Mouse (Mus musculus) megakaryocyte, adult 5-6 weeks (primary cell): ENCODE results near the gene B3gnt3. TPM values are rescaled to one million over a fixed set of nuclear protein-coding genes. Genes with fewer than 3 reads are reported as not detected.
"Not testable (repeated sequence)": the region's sequence is repeated elsewhere in the genome, so short reads cannot be mapped to it uniquely, and the experiment has no call there.

Source experiments
- ATAC-seq: 2 replicates; pipeline ENCODE4 v1.8.0; 2016; ENCODE audit warnings: mild to moderate bottlenecking, inconsistent platforms; ENCODE audit not compliant: poor library complexity, severe bottlenecking
- total RNA-seq, 2 experiments: library from RNA; stranded (forward) in 1 of 2; stranded (reverse) in 1 of 2; fragments of 153-499, 151-499 nt in 1 of 2; fragments of 221-1000, 200-1000 nt in 1 of 2; gene quantifications; 2 replicates each; pipeline versions ENCODE4 v1.2.3 to v1.2.4; 2015 to 2017

Gene B3gnt3
- total RNA-seq, 2 experiments from 2014 or later = 0.18 to 0.89 TPM

DNA sequence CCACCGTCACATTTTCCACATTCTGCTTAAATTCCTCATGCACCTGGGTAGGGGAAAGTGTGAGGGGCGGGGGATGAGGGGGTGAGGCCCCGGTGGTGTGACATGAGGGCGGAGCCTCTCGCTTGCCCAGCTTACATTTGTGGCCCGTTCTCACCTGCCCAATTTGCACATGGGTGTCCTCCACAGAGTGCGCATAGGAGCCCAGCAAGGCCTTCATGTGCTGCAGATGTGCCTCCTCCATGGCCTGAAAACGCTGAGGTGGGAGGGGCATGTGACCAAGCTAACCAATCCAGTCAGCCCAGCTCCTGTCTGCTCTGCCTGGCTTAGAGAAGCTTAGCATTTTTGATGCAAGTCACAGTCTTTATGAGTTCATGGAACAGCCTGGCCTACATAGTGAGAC is 13.9 kb upstream of the B3gnt3 start:
- ATAC-seq = no peak

DNA sequence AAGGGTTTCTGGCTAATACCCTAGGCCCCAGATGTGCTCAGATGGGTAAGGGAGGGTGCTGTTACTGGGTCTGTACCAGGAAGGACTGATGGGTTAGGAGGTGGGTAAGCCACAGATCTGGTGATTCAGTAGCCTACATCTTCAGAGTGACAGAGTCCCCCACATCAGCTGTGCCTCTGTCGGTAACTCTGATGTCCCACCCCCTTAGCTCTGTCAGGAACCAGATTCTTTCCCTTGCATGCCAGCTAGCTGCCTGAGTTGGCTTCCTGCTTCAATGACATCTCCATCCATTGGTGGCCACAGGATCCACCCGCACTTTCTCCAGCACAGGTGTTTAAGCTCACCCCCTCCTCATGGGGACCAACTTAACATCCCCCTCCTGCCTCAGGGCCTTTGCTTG is 10.0 kb upstream of the B3gnt3 start:
- ATAC-seq = no peak

DNA sequence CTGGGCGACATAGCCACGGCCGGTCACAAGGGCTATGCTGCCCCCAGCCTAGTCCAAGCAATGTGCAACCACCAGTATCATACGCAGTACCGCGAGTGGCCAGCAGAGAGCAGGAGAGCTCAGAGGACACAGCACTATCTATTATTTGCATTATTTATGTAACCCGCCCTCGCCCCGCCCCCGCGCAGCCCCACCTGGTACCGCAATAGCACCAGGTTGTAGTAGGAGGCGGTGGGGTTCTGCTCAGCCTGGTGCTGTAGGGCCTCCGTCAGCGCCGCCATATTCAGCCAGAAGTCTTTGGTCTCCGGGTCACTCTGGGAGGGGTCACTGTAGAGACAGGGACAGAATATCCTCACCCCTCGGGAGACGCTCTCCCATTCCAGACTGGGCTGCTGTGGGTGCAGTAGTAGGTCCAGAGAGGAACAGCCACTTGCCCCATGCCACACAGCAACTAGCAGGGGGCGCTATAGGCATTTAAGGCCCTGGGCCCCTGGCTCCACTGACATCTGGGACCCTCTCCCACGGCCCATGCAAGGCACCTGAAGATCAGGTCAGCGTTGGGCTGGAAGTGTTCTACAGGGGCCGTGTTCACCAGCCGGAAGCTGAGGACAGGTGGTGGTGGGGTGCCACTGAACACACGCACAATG is 8.3 kb upstream of the B3gnt3 start:
- peak; percentile 65 for ATAC-seq

DNA sequence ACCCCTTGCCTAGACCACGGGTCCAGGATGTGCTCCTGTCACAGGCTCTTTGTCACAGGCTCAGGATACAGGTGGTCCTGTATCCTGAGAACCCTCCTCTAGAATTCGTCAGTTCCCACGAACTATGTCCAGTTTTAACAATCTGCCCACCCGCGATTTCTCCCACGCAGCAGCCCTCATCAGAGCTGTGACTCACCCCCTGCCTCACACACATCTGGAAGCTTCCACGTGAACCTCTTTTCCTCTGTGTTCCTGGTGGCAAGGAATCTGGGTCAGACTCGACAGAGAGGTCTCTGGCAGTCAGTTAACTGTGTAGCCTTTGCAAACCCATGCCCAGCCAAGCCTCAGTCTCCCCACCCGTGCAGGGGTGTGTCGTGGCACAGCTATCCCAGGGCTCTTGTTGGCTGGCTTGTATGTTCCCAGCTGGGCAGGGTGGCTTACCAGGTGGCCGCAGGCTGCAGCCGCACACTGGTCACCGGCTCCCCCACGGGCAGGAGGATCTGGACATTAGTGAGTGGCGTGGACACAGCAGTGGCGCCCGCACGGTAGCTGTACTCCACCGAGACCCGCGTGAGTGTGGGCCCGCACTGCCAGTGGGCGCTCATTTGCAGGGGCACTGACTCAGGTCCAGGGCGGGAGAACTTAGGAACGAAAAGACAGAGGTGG is 7.7 kb upstream of the B3gnt3 start:
- ATAC-seq = peak; percentile 8; the same call in 1 of the 2 replicates

DNA sequence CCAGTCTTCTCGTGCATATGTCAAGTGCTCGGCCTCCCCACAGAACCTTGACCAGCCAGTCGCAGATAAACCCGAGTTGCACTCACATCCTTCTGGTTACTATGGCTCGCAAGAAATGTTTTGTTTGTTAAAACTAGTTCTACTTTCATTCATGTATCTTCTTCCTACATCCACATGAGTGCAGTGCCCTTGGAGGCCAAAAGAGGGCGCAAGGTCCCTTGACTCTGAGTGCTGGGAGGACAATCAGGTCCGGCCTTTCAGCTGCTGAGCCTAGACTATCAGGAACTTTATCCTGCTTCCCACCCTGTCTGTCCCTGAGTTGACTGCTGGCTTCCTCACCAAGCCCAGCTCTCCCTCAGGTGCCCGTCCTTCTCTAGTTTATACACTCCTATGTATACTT is 6.3 kb upstream of the B3gnt3 start:
- ATAC-seq = peak; percentile 57

DNA sequence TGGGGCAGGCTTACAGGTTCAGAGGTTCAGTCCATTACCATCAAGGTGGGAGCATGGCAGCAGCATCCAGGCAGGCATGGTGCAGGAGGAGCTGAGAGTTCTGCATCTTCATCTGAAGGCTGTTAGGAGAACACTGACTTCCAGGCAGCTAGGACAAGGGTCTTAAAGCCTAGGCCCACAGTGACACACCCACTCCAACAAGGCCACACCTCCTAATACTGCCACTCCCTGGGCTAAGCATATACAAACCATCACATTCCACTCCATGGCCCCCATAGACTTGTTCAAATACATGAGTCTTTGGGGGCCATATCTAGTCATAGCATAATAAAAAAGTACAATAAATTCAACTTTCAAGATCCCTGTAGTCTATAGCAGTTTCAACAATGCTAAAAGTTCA is 1.8 kb upstream of the B3gnt3 start:
- ATAC-seq = not testable (repeated sequence)

DNA sequence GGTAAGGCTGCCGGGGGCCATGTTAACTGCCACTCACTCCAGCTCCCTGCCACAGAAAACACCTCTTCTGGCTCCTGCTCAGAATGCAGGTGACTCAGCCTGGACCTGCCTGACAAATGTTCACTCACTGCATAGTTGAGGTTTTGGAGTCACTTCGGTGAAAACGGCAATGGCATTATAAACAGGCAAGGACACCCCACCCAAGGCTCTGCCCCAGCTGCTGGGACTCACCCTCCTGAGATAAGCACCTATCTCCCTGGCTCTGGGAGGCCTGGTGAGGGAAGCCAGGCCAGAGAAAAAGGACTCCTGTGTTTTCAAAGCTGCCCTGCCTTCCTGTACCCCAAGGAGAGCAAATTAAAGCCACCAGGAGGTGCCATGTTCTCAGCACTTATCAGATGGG is 1.3 kb upstream of the B3gnt3 start:
- no peak for ATAC-seq

DNA sequence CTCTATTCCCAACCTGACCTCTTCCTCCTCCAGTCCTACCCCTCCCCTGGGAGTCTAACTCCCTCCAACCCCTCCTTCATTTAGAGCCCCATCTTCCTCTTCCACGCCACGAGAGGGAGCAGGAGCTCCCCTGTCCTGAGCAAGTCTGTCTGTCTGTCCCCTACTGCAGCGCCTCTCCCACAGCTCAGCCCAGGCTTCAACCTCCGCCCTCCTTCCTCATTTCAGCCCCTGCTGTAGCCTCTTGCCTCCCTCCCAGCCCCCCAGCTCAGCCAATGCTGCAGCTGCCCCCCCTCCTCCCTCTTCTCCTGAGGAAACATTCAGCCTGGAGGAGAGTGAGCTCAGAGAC is 471 bp upstream of the B3gnt3 start:
- ATAC-seq = peak; percentile 71

DNA sequence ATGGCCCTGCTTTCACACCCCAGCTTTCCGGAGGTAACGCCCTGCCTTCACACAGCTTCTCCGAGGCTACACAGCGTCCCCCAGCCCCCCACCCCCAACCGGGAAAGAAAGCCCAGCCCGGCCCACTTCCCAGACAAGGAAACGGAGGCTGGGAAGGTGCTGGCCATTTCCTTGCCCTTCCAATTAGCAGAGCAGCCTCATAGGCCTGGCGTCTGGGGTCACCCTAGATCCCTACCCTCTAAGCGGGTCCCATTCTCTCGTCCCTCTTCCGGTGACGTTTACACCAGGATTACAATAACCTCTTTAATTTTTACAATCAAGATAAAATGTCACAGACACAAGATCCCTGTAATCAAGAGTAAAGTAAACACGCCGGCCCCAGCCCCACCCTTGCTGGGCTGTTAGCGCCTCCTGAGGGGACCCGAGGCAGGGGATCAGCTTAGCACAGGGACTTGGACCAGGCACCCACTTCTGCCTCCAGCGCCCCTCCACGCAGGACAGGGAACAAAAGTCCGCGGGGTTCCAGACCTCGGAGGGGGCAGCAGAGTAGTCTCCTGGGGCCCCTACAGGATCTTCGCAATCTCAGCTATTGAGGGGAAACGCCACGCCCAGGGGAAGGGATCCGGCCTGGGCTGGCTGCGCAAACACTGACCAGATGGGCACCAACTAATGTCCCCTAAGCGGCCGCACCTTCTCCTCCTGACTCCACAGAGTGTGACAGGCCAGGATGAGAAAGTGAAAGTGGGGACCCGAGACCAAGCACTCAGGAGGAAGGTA is 908 bp downstream of the B3gnt3 start:
- ATAC-seq = peak; percentile 50

DNA sequence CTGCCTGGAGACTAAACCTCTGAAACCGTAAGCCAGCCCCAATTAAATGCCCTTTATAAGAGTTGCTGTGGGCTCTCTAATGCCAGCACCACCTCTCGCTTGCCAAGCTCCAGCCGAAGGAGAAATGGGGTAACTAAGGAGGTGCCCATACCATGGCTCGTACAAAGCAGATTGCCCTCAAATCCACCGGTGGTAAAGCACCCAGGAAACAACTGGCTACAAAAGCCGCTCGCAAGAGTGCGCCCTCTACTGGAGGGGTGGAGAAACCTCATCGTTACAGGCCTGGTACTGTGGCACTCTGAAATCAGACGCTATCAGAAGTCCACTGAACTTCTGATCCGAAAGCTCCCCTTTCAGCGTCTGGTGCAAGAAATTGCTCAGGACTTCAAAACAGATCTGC is 6.1 kb downstream of the B3gnt3 start:
- not testable (repeated sequence) for ATAC-seq

DNA sequence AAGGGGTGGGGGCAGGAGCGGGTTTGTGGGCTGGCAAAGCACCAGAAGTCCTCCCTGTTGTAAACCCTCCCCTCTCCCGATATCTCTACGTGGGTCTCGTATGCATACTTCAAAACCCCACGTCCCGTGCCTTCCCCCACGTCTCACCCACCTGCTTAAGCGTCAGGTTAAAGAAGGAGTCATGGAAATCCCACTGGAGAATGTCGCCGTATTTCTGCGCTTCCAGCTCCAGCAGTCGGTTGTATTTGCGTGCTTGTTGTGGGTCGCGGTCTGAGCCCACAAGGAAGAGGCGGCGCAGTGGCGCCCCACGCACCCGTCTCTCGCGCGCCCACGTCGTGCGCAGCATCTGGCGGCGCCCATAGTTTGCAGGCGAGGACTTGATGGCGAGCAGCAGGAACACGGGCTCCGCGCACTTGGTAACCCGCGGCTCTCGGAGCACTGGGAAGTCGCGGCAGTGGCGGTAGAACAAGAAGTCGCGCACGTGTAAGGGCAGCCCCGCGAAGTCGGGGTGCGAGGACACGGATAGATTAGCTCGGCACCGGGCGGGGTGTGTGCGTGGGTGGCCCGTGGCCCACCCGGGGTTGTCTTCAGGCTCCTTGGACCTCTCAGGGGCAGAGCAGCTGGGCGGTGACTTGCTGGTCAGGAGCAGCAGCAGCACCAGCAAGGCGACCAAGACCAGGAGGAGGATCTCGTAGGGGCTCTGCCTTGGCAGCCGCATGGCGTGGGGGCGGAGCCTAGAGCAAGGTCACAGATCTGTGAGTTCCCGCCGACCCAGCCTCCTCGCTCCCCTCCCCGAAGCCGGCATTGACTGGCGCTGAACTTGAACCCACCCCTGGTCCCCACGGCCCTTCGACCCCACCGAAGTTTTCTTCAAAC is 8.2 kb downstream of the B3gnt3 start:
- ATAC-seq = no peak

DNA sequence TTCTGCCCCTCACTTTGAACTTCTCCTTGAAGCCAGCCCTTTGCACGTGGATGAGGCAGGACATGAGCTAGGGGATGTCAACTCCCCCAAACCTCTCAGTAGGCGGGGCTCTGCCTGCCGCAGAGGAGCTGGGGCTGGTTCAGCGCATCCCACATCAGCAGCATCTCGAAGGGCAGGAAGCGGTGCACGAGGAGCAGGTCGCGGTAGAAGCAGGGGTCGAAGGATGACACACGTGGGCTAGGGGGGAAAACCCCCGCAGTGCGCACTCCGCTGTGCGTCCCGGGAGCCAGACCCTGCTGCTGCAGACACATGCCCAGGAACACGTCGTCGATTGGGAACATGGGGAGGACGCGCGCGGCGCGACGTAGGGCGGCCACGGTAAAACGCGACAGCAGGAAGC is 9.1 kb downstream of the B3gnt3 start:
- ATAC-seq = peak; percentile 43

DNA sequence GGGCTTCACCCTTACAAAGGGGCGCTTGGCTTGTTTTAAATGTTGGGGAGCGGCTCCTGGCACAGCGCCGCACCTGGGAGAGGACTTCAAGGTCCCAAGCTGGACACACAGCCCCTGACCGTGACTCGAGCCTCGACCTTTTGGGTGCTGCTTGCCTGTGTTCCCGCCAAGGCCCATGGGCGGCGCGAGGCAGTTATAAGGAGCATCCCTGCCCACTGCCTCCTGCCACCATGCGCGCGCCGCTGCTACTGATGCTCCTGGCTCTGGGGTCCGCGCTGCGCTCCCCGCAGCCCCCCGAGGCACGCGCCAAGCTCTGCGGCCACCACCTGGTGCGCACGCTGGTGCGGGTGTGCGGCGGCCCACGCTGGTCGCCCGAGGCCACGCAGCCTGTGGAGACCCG is 12.6 kb downstream of the B3gnt3 start, which contains the start of gene Insl3:
Insl3 (plus strand) TSS at position 187 of the 400 bp plus-strand sequence.
- ATAC-seq = no peak

DNA sequence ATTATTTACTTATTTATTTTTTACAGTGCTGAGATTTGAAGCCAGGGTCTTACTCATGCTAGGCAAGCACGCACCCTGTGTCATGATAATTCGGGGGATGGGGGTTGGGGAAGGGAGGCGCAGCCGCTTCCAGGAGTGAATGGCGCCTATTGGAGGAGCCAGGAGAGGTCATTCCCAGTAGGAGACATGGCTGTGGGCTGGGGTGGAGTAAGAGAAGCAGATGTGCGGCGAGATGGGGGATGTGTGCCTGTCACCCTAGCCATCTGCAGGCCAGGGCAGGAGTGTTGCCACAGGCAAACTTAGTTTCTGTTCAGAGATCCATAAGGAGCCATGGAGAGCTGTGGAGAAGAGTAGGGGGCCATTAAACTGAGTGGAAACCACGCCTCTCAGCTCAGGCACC is 14.0 kb downstream of the B3gnt3 start:
- ATAC-seq = no peak

DNA sequence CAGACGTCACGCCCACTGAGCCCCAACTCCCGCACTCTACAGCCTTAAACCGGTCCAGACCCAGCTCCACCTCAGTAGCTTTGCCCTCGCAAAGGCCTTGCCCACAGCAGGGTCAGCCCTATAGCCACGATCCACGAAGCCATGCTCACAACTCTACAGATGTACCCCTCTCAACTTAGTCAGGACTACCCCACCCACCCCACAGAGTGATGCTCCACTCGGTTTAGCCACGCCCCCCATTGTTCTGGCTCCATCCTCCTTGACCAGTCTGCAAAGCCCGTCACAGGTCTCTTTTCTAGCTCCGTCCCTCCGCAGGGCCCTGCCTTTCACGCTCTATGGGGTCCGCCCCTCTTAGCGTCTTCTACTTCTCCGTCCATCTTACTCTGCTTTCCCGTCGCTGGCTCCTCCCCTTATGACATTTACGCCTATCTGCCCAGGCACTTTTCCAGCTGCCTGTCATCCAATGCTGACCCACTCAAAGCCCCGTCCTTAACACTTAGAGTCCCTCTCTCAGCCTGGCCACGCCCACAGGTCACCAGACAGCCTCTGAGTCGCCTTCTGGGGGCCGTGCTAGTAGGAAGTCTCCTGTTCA is 15.3 kb downstream of the B3gnt3 start:
- ATAC-seq = no peak

DNA sequence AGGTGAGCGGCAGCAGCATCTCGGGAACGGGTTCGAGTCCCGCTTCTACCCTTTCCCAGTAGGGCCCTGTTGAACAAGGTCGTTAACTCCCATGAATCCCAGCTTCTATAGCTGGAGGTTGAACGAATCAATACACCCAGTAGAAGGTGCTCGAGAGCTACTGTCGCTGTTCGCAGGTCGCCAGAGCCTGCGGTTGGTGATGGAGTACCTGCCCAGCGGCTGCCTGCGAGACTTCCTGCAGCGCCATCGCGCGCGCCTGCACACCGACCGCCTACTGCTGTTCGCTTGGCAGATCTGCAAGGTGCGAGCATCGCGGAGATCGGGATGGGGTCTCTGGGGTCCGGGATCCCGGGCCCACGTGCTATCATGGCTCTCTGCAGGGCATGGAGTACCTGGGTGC is 16.0 kb downstream of the B3gnt3 start:
- no peak for ATAC-seq

DNA sequence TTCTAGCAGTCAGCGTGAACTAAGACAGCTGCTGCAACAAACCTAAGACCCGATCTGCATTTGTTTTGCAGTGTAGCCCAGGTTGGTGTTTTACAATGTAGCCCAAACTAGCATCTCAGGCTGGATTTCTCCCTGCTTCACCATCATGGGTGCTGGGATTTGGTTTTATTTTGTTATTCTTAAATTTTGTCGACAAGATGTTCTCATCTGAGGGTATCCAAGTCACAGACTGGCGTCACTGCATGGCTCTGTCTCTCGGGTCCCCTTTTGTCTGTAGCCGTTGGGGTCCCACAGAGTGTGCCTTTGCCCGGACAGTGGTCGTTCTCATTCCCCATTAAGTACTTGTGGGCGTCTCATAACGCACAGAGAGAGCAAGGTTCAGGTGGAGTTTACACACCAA is 16.9 kb downstream of the B3gnt3 start:
- no peak for ATAC-seq

DNA sequence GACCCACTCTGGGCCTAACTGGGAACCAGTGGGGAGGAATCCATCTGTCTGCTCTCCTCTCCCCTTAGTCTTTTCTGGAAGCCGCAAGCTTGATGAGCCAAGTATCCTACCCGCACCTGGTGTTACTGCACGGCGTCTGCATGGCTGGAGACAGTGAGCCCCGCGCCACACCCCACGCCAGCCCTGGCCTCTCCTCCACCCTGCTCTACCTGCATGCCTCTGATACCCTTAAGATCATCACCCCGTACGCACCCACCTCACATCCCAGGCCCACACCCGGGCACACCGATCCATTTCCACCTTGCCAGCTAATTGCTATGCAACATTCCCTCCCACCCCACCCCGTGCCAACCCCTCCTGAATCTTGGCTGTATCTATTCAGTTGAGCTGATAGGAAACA is 18.8 kb downstream of the B3gnt3 start:
- no peak for ATAC-seq

DNA sequence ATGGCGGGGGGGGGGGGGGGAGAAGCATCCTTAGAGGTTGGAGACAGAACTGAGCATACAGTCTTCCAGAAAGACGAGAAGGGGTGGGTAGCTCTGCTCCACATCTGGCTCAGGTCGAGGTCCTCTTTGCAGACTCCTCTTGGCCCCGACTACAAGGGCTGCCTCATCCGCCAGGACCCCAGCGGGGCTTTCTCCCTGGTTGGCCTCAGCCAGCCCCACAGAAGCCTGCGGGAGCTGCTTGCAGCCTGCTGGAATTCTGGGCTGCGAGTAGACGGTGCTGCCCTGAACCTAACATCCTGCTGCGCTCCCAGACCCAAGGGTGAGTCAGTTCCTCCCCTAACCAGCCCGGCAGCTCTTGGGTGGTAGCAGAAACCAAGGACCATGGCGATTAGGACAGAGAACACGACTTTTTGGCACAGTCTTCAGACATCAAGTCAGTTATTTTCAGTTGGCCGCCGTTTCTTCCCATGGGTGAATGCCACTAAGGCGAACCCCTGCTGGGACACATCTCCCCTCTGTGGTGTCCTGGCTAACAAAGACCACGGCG is 20.1 kb downstream of the B3gnt3 start:
- ATAC-seq = no peak

DNA sequence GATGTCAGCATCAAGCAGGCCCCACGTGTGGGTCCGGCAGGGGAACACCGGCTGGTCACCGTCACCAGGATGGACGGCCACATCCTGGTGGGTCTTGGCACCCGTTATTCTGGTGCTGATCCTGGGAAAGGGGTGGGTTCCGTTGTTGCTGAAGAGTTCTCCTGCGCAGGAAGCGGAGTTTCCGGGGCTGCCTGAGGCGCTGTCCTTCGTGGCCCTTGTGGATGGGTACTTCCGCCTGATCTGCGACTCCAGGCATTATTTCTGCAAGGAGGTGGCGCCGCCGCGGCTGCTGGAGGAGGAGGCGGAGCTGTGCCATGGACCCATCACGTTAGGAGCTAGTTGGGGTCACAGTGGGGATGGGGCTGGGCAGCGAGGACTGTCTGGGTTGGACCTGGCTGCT is 21.1 kb downstream of the B3gnt3 start:
- ATAC-seq = no peak
